Mouse (Mus musculus) layer of hippocampus, adult 2 months (tissue): ENCODE results near the gene Astn2. TPM values are rescaled to one million over a fixed set of nuclear protein-coding genes. Genes with fewer than 3 reads are reported as not detected.
"Not testable (repeated sequence)": the region's sequence is repeated elsewhere in the genome, so short reads cannot be mapped to it uniquely, and the experiment has no call there.

Experiments
- DNase-seq, 2 experiments: peaks; one replicate each; pipeline ENCODE4 v3.0.0; 2022; ENCODE audit warnings: low spot score in 2 of 2
- H3K27ac ChIP-seq: fragments of 200-600 bp; 2 replicates; pipeline ENCODE4 v1.8.1; 2022
- H3K4me3 ChIP-seq: fragments of 200-600 bp; 2 replicates; pipeline ENCODE4 v1.8.1; 2022; ENCODE audit warnings: mild to moderate bottlenecking
- CTCF ChIP-seq: fragments of 200-600 bp; conservative IDR thresholded peaks from 2 replicates; pipeline ENCODE4 v1.8.1; 2022; ENCODE audit warnings: antibody characterized with exemption, mild to moderate bottlenecking, moderate library complexity
- total RNA-seq, 2 experiments: library from RNA; stranded (reverse); gene quantifications; 2 replicates each; pipeline ENCODE4 v1.2.3; 2021

The Astn2 gene
- total RNA-seq, 2 experiments from 2014 or later, result 22.8 to 23.1 TPM

DNA sequence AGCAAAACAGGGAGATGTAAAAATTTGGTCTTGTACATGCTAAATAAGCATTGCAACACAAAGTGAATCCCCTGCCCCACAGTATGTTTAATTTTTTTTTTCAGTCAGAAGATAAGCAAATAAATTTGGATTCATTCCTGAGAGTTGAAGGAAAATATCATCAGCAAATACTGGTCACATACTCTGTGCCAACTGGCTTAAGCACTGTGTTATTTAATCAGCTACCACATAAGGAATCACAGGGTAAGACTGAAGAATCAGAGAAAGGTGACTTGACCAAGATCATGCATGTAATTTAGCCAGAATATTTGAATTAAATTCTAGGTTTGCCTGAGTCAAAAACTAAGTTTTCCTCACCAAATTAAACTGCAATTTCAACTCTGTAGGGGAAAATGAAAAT, 693.8 kb downstream of the Astn2 start:
- Histone ChIP-seq H3K27ac (no peak overlapping the region), H3K4me3 (no peak overlapping the region)
- TF ChIP-seq CTCF, result no peak
- no peak for DNase-seq

GRCm38 (mm10) chr4:65701848-65702247, 702.6 kb downstream of the Astn2 start:
- TF ChIP-seq CTCF, result no peak
- no peak for DNase-seq

DNA sequence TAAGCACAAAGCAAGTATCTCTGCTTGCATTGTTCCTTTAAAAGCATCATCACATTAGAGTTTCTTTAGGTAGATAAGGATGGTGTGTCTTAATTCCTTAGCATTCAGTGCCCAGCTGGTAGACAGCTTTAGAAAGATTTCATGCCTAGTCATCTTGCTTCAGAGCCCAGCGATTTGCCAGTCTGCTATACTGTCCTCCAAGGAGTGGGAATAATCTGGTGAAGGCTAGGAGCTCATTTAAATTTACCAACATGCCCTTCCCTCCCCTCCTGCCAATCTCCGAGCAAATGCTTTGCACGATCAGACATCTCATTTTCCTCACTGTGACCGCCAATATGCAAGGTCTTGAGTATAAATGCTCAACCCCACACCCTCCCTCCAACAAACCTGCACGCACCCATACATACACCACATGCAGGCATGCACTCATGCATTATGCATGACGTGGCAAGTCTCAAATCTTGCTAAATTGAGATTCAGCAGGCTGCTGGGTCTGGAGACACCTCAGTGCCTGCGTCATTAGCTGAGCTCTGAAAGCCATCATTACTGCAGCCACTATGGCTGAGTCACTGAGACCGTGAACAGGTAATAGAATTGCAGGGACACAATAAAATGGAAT, 704.6 kb downstream of the Astn2 start:
- DNase-seq, result peak in 1 of 2 experiments; percentile 34
- Histone ChIP-seq H3K27ac (no peak overlapping the region), H3K4me3 (no peak overlapping the region)
- TF ChIP-seq CTCF, result no peak

More at GRCm38 (mm10) chr4:65701848-65702247, 702.6 kb downstream of the Astn2 start:
- Histone ChIP-seq H3K27ac (no peak overlapping the region), H3K4me3 (no peak overlapping the region)

- TF ChIP-seq CTCF, result no peak
- peak in 1 of 2 experiments; percentile 14 for DNase-seq
- H3K27ac ChIP-seq, result no peak overlapping the region
These were observed 709.2 kb downstream of the Astn2 start for GRCm38 (mm10) chr4:65695241-65695640.

GRCm38 (mm10) chr4:65694011-65694410, 710.4 kb downstream of the Astn2 start:
- no peak overlapping the region for H3K27ac ChIP-seq
- DNase-seq, result no peak
- no peak for TF ChIP-seq CTCF

More at GRCm38 (mm10) chr4:65695241-65695640, 709.2 kb downstream of the Astn2 start:
- H3K4me3 ChIP-seq, result no peak overlapping the region

DNA sequence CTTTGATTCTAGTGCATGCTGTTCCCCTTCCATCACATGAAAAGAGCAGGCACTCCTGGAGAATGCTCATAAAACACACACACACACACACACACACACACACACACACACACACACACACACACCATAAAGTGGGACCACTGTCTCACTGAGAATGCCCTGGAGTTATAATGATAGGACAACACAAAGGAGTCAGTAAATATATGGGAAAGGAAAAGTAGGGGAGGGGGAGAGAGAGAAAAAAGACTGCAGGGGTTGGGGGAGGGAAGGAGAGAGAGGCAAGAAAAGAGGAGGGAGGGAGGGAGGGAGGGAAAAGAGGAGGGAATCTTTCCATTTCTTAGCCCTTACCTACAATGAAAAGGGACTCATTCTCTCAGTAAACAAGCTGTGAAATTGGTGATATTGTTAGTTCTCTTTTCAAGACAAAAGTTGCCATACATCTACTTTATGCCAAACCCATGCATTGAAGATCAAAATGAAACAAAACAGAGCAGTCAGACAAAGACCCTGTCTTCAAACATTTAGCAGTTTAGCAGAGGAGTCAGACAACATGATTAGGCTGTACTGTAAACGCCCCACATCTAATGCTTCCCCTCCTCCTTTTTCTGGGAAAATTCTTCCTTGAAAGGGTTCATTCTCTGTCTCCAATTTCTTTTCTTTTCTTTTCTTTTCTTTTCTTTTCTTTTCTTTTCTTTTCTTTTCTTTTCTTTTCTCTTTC, 717.2 kb downstream of the Astn2 start:
- TF ChIP-seq CTCF, result no peak
- Histone ChIP-seq H3K27ac (no peak overlapping the region), H3K4me3 (no peak overlapping the region)
- no peak for DNase-seq

More at GRCm38 (mm10) chr4:65694011-65694410, 710.4 kb downstream of the Astn2 start:
- no peak overlapping the region for H3K4me3 ChIP-seq

GRCm38 (mm10) chr4:65686258-65687005, 718.0 kb downstream of the Astn2 start:
- Histone ChIP-seq H3K27ac (no peak overlapping the region), H3K4me3 (no peak overlapping the region)
- no peak for DNase-seq
- no peak for TF ChIP-seq CTCF

- no peak for TF ChIP-seq CTCF
- DNase-seq, result no peak
- Histone ChIP-seq H3K27ac (no peak overlapping the region), H3K4me3 (no peak overlapping the region)
These were observed 720.0 kb downstream of the Astn2 start for GRCm38 (mm10) chr4:65684401-65684800.

DNA sequence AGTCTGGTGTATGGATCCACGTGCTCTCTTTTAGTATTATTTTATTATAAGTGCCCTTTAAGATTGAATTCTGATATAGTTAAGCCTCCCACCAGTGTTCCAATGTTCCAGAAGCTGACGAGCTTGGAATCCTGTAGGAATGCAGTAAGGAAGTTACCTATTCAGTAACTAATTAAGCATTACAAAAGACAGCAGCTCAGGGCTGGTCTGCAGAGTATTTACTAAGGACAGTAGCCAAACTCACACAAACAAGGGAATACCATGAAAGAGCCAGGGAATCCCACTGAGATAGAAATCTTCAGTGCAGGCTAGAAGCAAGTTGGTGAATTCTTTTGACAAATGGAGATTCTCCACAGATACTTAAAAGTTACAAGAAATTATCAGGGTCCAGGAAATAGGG, 724.6 kb downstream of the Astn2 start:
- not testable (repeated sequence) for H3K27ac ChIP-seq, DNase-seq, H3K4me3 ChIP-seq

DNA sequence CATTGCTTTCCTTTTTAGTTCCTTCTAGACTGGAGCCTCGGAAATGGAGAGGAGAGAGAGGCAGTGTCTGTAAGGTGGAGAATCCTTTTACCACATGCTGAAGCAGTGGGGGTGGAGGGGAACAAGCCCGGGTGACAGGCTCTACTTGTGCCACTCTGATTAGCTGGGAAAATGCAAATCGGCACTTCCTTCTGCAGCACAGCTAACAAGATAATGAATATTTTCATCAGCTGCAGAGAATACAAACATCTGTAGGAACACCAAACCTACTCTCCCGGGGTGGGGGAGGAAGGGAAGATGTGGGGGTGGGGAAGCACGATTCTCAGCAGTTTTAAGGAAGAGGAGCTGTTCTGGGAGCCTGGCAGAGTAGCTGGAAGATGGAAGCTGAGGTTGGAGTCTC, 725.5 kb downstream of the Astn2 start:
- no peak for TF ChIP-seq CTCF
- H3K4me3 ChIP-seq, result no peak overlapping the region
- H3K27ac ChIP-seq, result no peak overlapping the region
- no peak for DNase-seq

GRCm38 (mm10) chr4:65678495-65678894, 725.9 kb downstream of the Astn2 start:
- DNase-seq, result no peak
- Histone ChIP-seq H3K4me3 (no peak overlapping the region), H3K27ac (no peak overlapping the region)
- no peak for TF ChIP-seq CTCF

DNA sequence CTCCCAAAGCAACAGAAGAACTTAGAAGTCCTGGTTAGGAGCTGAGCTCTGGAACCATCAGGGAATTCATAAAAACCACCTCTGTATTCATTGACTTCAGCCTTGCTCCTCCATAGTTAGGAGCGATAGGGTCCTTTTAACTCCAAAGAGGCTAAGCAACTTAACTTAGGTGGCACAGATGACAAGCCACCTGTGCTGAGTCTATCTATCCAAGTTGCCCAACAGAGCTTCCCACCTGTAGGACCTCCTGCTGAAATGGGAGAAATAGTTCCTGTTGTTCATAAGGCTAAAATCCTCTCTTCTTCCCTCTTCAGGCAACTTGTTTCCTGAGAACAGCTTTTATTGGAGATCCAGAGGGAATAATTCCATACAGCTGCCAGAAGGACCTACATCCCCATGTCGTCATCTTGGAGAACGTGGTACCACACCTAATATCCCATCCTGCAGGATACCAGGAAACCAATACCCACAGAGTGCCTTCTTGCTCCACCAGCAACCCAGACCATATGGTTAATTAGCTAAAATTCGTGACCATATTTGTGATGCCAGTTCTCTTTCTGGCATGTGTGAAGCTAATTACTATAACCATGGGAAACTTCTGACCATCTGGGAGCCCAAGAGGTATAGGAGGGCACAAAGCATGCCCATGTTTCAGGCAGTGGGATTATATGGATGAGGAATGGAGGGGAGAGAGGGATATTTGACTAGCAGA, 730.0 kb downstream of the Astn2 start:
- no peak for TF ChIP-seq CTCF
- Histone ChIP-seq H3K4me3 (no peak overlapping the region), H3K27ac (no peak overlapping the region)
- DNase-seq, result no peak
